Mouse (Mus musculus) hindbrain, embryonic 11.5 days (tissue): ENCODE measurements around the gene Shisa6. TPM values are rescaled to one million over a fixed set of nuclear protein-coding genes. Genes with fewer than 3 reads are reported as not detected.

ENCODE experiments used
- ATAC-seq: fragments of 200-750 bp; cut with Nextera tagmentation; 2 replicates; pipeline ENCODE4 v1.8.0; 2017; ENCODE audit warnings: mild to moderate bottlenecking, moderate TSS enrichment, moderate library complexity; ENCODE audit not compliant: low FRiP score
- DNase-seq: peaks from one replicate; pipeline ENCODE4 v3.0.0-alpha.2; 2015; ENCODE audit warnings: low spot score
- H3K27ac ChIP-seq: fragments of 300-500 bp; sonication (generic); 2 replicates; pipeline ENCODE4 v1.5.1; 2014; ENCODE audit warnings: mild to moderate bottlenecking, low read depth, low read length
- H3K27me3 ChIP-seq: fragments of 300-500 bp; sonication (generic); 2 replicates; pipeline ENCODE4 v1.6.1; 2014; ENCODE audit warnings: mild to moderate bottlenecking, low read length, moderate library complexity, mixed read lengths; ENCODE audit not compliant: control insufficient read depth, insufficient read depth
- H3K36me3 ChIP-seq: fragments of 300-500 bp; sonication (generic); 2 replicates; pipeline ENCODE4 v1.6.1; 2014; ENCODE audit warnings: mild to moderate bottlenecking, low read length, moderate library complexity, mixed read lengths; ENCODE audit not compliant: control insufficient read depth, insufficient read depth
- H3K4me1 ChIP-seq: fragments of 300-500 bp; sonication (generic); replicated peaks from 2 replicates; pipeline ENCODE4 v1.6.1; 2014; ENCODE audit warnings: low read length, mixed read lengths; ENCODE audit not compliant: control insufficient read depth, insufficient read depth
- H3K4me2 ChIP-seq: fragments of 300-500 bp; sonication (generic); replicated peaks from 2 replicates; pipeline ENCODE4 v1.6.1; 2014; ENCODE audit warnings: mild to moderate bottlenecking, low read depth, low read length
- H3K4me3 ChIP-seq: fragments of 300-500 bp; sonication (generic); 2 replicates; pipeline ENCODE4 v1.5.1; 2014; ENCODE audit warnings: low read depth, low read length
- H3K9ac ChIP-seq: fragments of 300-500 bp; sonication (generic); 2 replicates; pipeline ENCODE4 v1.6.1; 2014; ENCODE audit warnings: low read depth, low read length
- H3K9me3 ChIP-seq: fragments of 300-500 bp; sonication (generic); 2 replicates; pipeline ENCODE4 v1.6.1; 2016; ENCODE audit warnings: low read length; ENCODE audit not compliant: control insufficient read depth
- WGBS: fragments of 180-500 bp; shearing (Covaris S2); extraction: QIAGEN DNeasy Blood & Tissue Kit; methylation state at CpG from one replicate; pipeline ENCODE4 v1.1.7; 2014; 5-methylcytosine and 5-hydroxymethylcytosine counted together
- polyA plus RNA-seq: library from polyadenylated mRNA; unstranded; fragments of >200 nt; fragmentation: Nextera tagmentation; extraction: Ambion mirVana; gene quantifications from 2 replicates; pipeline ENCODE4 v1.2.1, GENCODE M21; 2014

The Shisa6 gene
- polyA plus RNA-seq, 1 experiment from 2014 or later, result 1.4 TPM

GRCm38 (mm10) chr11:66164022-66164421 lies 361.7 kb downstream of the Shisa6 start:
- Histone ChIP-seq H3K4me3 (no peak overlapping the region), H3K27me3 (no peaks in the 10 kb centered on the region), H3K4me2 (no peak overlapping the region), H3K9ac (no peak overlapping the region), H3K9me3 (no peaks in the 10 kb centered on the region), H3K36me3 (no peaks in the 10 kb centered on the region), H3K4me1 (no peaks in the 10 kb centered on the region), H3K27ac (no peak overlapping the region)
- ATAC-seq, result no peak
- 86% methylated on average over 2 of the region's 2 CpGs for WGBS
- DNase-seq, result no peak
